Mouse (Mus musculus) embryonic fibroblast, embryonic 13.5 days (primary cell): ENCODE measurements around the gene Nqo2. TPM values are rescaled to one million over a fixed set of nuclear protein-coding genes. Genes with fewer than 3 reads are reported as not detected.

Source experiments
- H3K27ac ChIP-seq: 2 replicates; pipeline ENCODE4 v1.5.1; 2012; ENCODE audit warnings: low read length, control low read depth, inconsistent platforms; ENCODE audit not compliant: insufficient read depth
- H3K4me1 ChIP-seq: 2 replicates; pipeline ENCODE4 v1.6.1; 2011; ENCODE audit warnings: low read length; ENCODE audit not compliant: control insufficient read depth, insufficient read depth
- H3K4me3 ChIP-seq: 2 replicates; pipeline ENCODE4 v1.5.1; 2011; ENCODE audit warnings: mild to moderate bottlenecking, control low read depth, low read length; ENCODE audit not compliant: insufficient read depth
- CTCF ChIP-seq: IDR thresholded peaks from 2 replicates; pipeline ENCODE4 v1.5.1; 2011; ENCODE audit warnings: mild to moderate bottlenecking, control low read depth, low read length, moderate library complexity, borderline replicate concordance; ENCODE audit not compliant: insufficient read depth
- POLR2A ChIP-seq: IDR thresholded peaks from 2 replicates; pipeline ENCODE4 v1.6.1; 2011; ENCODE audit warnings: low read depth, mild to moderate bottlenecking, control low read depth, low read length, moderate library complexity
- polyA plus RNA-seq: library from polyadenylated mRNA; stranded (reverse); fragments of >200 nt; gene quantifications from 2 replicates; pipeline ENCODE4 v1.2.4, GENCODE M21; 2011; ENCODE audit warnings: low read depth; ENCODE audit not compliant: missing spikeins, insufficient read length

The Nqo2 gene
- polyA plus RNA-seq, 1 experiment: 20.9 TPM

- Histone ChIP-seq H3K4me3 (no peak overlapping the region), H3K27ac (no peak overlapping the region), H3K4me1 (no peaks in the 10 kb centered on the region)
- 0 out of 2 replicates have a peak, but pooled peaks have one; percentile 16 for TF ChIP-seq CTCF
- TF ChIP-seq POLR2A: no peak
Observed at GRCm38 (mm10) chr13:33942212-33942779, 22.2 kb upstream of the Nqo2 start.

GRCm38 (mm10) chr13:33951308-33952074, 13.0 kb upstream of the Nqo2 start:
- Histone ChIP-seq H3K4me1 (peaks cover 11% of the 10 kb centered on the region), H3K27ac (peak overlapping the region; percentile 88), H3K4me3 (no peak overlapping the region)
- TF ChIP-seq CTCF: no peak
- no peak for TF ChIP-seq POLR2A

- TF ChIP-seq POLR2A: no peak
- TF ChIP-seq CTCF: no peak
- peaks cover 11% of the 10 kb centered on the region for H3K4me1 ChIP-seq
- H3K4me3 ChIP-seq: no peak overlapping the region
- peak overlapping the region; percentile 73 for H3K27ac ChIP-seq
Observed at GRCm38 (mm10) chr13:33952075-33952449, 12.4 kb upstream of the Nqo2 start.

GRCm38 (mm10) chr13:33952947-33953346, 11.5 kb upstream of the Nqo2 start:
- Histone ChIP-seq H3K4me3 (no peak overlapping the region), H3K27ac (no peak overlapping the region), H3K4me1 (peaks cover 11% of the 10 kb centered on the region)
- TF ChIP-seq CTCF (no peak), POLR2A (no peak)

- H3K27ac ChIP-seq: no peak overlapping the region
- H3K4me1 ChIP-seq: peaks cover under 1% of the 10 kb centered on the region; the same call in 1 of the 2 replicates
- TF ChIP-seq CTCF (no peak), POLR2A (no peak)
- H3K4me3 ChIP-seq: no peak overlapping the region
Observed at GRCm38 (mm10) chr13:33956571-33957421, 7.7 kb upstream of the Nqo2 start.

- H3K4me3 ChIP-seq: no peak overlapping the region
- H3K27ac ChIP-seq: peak overlapping the region; percentile 64; the same call in 1 of the 2 replicates
- no peak for TF ChIP-seq POLR2A
- no peaks in the 10 kb centered on the region for H3K4me1 ChIP-seq
Observed at GRCm38 (mm10) chr13:33959771-33960170, 4.7 kb upstream of the Nqo2 start.

- H3K27ac ChIP-seq: peak overlapping the region; percentile 45
- TF ChIP-seq POLR2A (no peak), CTCF (no peak)
- H3K4me1 ChIP-seq: peaks cover 3% of the 10 kb centered on the region; the same call in 1 of the 2 replicates
- H3K4me3 ChIP-seq: peak overlapping the region; percentile 53
Observed at GRCm38 (mm10) chr13:33965056-33966024, 853 bp downstream of the Nqo2 start.

- Histone ChIP-seq H3K4me1 (peaks cover 3% of the 10 kb centered on the region; the same call in 1 of the 2 replicates), H3K27ac (no peak overlapping the region), H3K4me3 (no peak overlapping the region)
- no peak for TF ChIP-seq POLR2A
- no peak for TF ChIP-seq CTCF
Observed at GRCm38 (mm10) chr13:33966025-33966412, 1.5 kb downstream of the Nqo2 start.

GRCm38 (mm10) chr13:33966574-33966973, 2.1 kb downstream of the Nqo2 start:
- no peak overlapping the region for H3K4me3 ChIP-seq
- H3K27ac ChIP-seq: no peak overlapping the region
- TF ChIP-seq CTCF (no peak), POLR2A (no peak)
- peaks cover 3% of the 10 kb centered on the region; the same call in 1 of the 2 replicates for H3K4me1 ChIP-seq
